Mouse (Mus musculus) limb, embryonic 15.5 days (tissue): ENCODE data around the gene Cyp17a1. TPM values are rescaled to one million over a fixed set of nuclear protein-coding genes. Genes with fewer than 3 reads are reported as not detected.
A peak's percentile ranks its signal among the peaks of the same experiment; 100 is the strongest.

ENCODE experiments used
- ATAC-seq: fragments of 200-750 bp; cut with Nextera tagmentation; 2 replicates; pipeline ENCODE4 v1.8.0; 2017; ENCODE audit warnings: low read depth, moderate TSS enrichment; ENCODE audit not compliant: insufficient number of reproducible peaks, low FRiP score, low TSS enrichment
- H3K27ac ChIP-seq: fragments of 300-500 bp; sonication (generic); 2 replicates; pipeline ENCODE4 v1.5.1; 2015; ENCODE audit warnings: moderate library complexity, mild to moderate bottlenecking, inconsistent platforms
- H3K27me3 ChIP-seq: fragments of 300-500 bp; sonication (generic); 2 replicates; pipeline ENCODE4 v1.6.1; 2015; ENCODE audit warnings: inconsistent platforms
- H3K36me3 ChIP-seq: fragments of 300-500 bp; sonication (generic); 2 replicates; pipeline ENCODE4 v1.6.1; 2015; ENCODE audit warnings: inconsistent platforms
- H3K4me1 ChIP-seq: fragments of 300-500 bp; sonication (generic); 2 replicates; pipeline ENCODE4 v1.6.1; 2015; ENCODE audit warnings: inconsistent platforms
- H3K4me2 ChIP-seq: fragments of 300-500 bp; sonication (generic); 2 replicates; pipeline ENCODE4 v1.6.1; 2015; ENCODE audit warnings: mild to moderate bottlenecking, inconsistent platforms
- H3K4me3 ChIP-seq: fragments of 300-500 bp; sonication (generic); 2 replicates; pipeline ENCODE4 v1.5.1; 2015; ENCODE audit warnings: mild to moderate bottlenecking, inconsistent platforms
- H3K9ac ChIP-seq: fragments of 300-500 bp; sonication (generic); 2 replicates; pipeline ENCODE4 v1.6.1; 2015; ENCODE audit warnings: inconsistent platforms
- H3K9me3 ChIP-seq: fragments of 300-500 bp; sonication (generic); 2 replicates; pipeline ENCODE4 v1.6.1; 2016; ENCODE audit warnings: inconsistent platforms
- WGBS: fragments of 180-500 bp; shearing (Covaris S2); methylation state at CpG from one replicate; pipeline ENCODE4 v1.1.7; 2015; 5-methylcytosine and 5-hydroxymethylcytosine counted together
- polyA plus RNA-seq: library from polyadenylated mRNA; unstranded; fragments of >200 nt; fragmentation: Nextera tagmentation; extraction: Ambion mirVana; gene quantifications from 2 replicates; pipeline ENCODE4 v1.2.1, GENCODE M21; 2015

Gene Cyp17a1
- polyA plus RNA-seq, 1 experiment from 2014 or later: 2.7 TPM

GRCm38 (mm10) chr19:46697840-46698517 is 25.0 kb upstream of the Cyp17a1 start:
- Histone ChIP-seq H3K4me2 (no peak overlapping the region), H3K4me3 (no peak overlapping the region), H3K27ac (no peak overlapping the region), H3K9ac (no peak overlapping the region), H3K9me3 (no peaks in the 10 kb centered on the region), H3K27me3 (no peaks in the 10 kb centered on the region), H3K4me1 (no peaks in the 10 kb centered on the region), H3K36me3 (peaks cover 16% of the 10 kb centered on the region)
- ATAC-seq: no peak
- WGBS: 49% methylated on average over 19 of the region's 19 CpGs

DNA sequence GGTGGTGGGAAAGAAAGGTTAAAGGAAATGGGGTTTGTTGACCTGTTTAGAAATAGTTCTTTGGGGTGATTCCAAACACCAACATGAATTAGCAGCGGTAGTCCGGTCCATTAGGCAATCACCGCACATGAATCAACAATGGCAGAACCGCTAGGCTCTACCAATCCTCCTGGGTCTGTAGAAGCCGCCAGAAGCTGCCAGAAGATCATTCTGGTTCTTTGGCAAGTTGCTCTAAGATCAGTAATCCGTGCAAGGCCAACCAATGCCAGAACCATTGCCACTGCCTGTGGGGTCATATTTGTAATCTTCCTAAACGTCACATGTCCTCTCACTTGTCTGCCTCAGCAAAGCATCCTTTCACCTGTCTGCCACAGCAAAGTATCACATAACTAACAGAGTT is 24.0 kb upstream of the Cyp17a1 start:
- H3K4me1 ChIP-seq: no peaks in the 10 kb centered on the region
- ATAC-seq: no peak
- no peaks in the 10 kb centered on the region for H3K27me3 ChIP-seq
- no peak overlapping the region for H3K27ac ChIP-seq
- H3K9me3 ChIP-seq: no peaks in the 10 kb centered on the region
- H3K4me3 ChIP-seq: no peak overlapping the region
- WGBS: 96% methylated on average over 7 of the region's 7 CpGs
- peaks cover 16% of the 10 kb centered on the region for H3K36me3 ChIP-seq
- no peak overlapping the region for H3K4me2 ChIP-seq
- H3K9ac ChIP-seq: no peak overlapping the region

DNA sequence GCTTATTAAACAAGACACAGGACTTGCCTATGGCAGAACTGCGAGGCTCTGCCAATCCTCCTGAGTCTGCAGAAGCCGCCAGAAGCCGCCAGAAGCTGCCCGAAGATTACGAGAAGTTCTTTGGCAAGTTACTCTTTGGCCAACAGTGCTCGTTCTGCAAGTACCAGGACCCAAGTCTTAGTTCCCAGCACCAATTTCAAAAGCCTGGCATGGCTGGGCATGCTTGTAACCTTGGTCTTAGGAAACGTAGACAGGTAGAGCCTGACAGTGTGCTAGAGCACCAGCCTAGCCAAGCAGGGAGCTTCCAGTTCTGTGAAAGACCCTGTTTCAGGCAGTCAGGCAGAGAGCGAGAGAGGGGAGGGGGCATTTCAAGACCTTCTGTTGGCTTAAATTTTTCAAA is 23.5 kb upstream of the Cyp17a1 start:
- peaks cover 15% of the 10 kb centered on the region for H3K36me3 ChIP-seq
- H3K9ac ChIP-seq: no peak overlapping the region
- H3K9me3 ChIP-seq: no peaks in the 10 kb centered on the region
- no peaks in the 10 kb centered on the region for H3K27me3 ChIP-seq
- ATAC-seq: no peak
- no peak overlapping the region for H3K27ac ChIP-seq
- H3K4me1 ChIP-seq: no peaks in the 10 kb centered on the region
- 88% methylated on average over 8 of the region's 8 CpGs for WGBS
- H3K4me3 ChIP-seq: no peak overlapping the region
- no peak overlapping the region for H3K4me2 ChIP-seq

- H3K9me3 ChIP-seq: no peaks in the 10 kb centered on the region
- no peak overlapping the region for H3K4me2 ChIP-seq
- H3K4me3 ChIP-seq: no peak overlapping the region
- peaks cover 6% of the 10 kb centered on the region for H3K36me3 ChIP-seq
- no peak overlapping the region for H3K27ac ChIP-seq
- no peak overlapping the region for H3K9ac ChIP-seq
- WGBS: 76% methylated on average over 4 of the region's 4 CpGs
- H3K4me1 ChIP-seq: peaks cover 6% of the 10 kb centered on the region; the same call in 1 of the 2 replicates
- no peak for ATAC-seq
- H3K27me3 ChIP-seq: no peaks in the 10 kb centered on the region
Observed at GRCm38 (mm10) chr19:46693146-46693545, 20.2 kb upstream of the Cyp17a1 start.

DNA sequence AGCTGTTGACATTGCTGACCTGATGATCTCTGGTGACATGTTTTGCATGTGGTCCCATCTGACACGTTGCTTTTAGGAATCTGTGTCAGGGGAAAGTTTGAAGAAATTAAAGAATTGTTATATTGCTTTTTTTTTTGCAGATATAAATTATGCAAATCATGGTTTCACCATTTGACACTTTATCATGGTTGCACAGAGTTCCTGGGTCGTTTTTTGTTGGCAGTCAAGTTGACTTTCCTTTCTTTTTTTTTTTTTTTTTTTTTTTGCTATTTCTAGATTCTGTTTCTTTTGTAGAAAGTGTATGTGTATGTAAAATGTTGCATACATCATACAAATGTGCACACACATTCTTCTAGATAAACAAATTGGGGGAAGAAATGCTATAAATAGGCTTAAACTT is 18.1 kb upstream of the Cyp17a1 start:
- H3K27me3 ChIP-seq: no peaks in the 10 kb centered on the region
- H3K9ac ChIP-seq: no peak overlapping the region
- H3K27ac ChIP-seq: no peak overlapping the region
- no peak for ATAC-seq
- H3K36me3 ChIP-seq: peaks cover 6% of the 10 kb centered on the region
- H3K4me2 ChIP-seq: no peak overlapping the region
- no peak overlapping the region for H3K4me3 ChIP-seq
- 82% methylated on average over 2 of the region's 2 CpGs for WGBS
- H3K9me3 ChIP-seq: no peaks in the 10 kb centered on the region
- peaks cover 6% of the 10 kb centered on the region; the same call in 1 of the 2 replicates for H3K4me1 ChIP-seq

DNA sequence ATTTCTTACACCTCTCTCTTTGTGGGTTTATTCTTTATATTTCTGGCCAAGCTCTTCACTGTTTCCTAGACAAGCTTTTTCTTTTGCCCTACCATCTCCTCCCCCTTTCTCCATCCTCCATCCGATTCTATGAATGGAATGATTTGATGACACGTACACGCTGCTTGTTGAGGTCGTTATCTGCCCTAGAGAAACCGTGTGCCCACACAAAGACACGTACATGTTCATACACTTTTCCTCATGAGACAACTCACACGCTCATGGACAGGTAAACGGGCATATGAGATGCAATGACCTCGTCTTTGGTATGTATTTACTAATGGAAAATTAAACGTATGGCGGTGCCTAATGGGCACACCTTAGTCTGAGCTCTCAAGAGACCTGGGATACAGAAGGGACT is 17.4 kb upstream of the Cyp17a1 start:
- Histone ChIP-seq H3K27me3 (no peaks in the 10 kb centered on the region), H3K4me1 (peaks cover 6% of the 10 kb centered on the region; the same call in 1 of the 2 replicates), H3K4me2 (peak overlapping the region; percentile 53), H3K9me3 (no peaks in the 10 kb centered on the region), H3K4me3 (peak overlapping the region; percentile 75), H3K27ac (peak overlapping the region; percentile 88), H3K9ac (peak overlapping the region; percentile 77; the same call in 1 of the 2 replicates), H3K36me3 (peaks cover 6% of the 10 kb centered on the region)
- ATAC-seq: no peak
- WGBS: 77% methylated on average over 11 of the region's 11 CpGs

DNA sequence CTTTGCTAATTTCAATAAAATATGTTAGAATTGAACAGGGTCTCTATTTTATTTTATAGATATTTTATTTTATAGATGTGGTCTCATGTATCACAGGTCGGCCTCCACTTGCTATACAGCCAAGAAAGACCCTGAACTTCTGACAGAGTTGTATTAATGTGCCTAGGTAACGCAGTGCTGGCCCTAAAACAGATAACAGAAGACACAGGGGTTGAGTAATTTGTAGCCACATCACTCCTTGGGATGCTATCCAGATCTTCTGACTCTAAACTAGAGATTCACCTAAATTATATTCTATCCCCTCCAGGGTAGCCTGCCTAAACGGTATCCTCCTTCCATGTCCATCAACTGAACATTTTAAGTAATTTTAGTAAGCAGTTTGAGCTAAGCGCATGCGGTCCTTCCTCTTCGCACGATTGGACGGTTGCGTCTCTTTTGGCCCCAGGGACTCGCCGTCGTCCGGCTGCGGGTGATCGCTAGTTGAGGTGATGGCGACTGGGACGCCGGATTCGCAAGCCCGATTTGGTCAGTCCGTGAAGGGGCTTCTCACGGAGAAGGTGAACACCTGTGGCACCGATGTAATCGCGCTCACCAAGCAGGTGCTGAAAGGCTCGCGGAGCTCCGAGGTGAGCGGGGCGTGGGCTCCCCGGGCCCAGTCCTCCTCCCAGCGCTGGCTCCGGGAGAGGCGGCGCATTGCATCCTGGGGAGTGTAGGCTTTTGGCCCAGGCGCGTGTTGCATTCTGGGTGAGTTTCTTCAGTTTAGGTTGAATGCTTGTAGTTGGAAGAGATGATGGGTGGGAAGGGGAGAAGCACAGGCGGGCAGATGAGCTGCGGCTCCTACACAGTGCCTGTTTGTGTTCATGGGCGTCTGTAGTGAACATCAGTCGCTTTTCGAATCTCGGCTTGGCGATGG is 16.7 kb upstream of the Cyp17a1 start, which contains the start of gene Borcs7:
TSS of gene Borcs7 (plus strand) at position 447 of the 913 bp plus-strand sequence.
- no peaks in the 10 kb centered on the region for H3K27me3 ChIP-seq
- H3K4me3 ChIP-seq: peak within 1 kb of the TSS; percentile 75
- H3K4me1 ChIP-seq: peaks cover 6% of the 10 kb centered on the region; the same call in 1 of the 2 replicates
- peaks cover 4% of the 10 kb centered on the region for H3K36me3 ChIP-seq
- WGBS: 3% methylated on average over 44 of the region's 44 CpGs
- peak; percentile 84 for ATAC-seq
- H3K4me2 ChIP-seq: peak within 1 kb of the TSS; percentile 53
- H3K9ac ChIP-seq: peak within 1 kb of the TSS; percentile 77
- H3K9me3 ChIP-seq: no peaks in the 10 kb centered on the region
- H3K27ac ChIP-seq: peak within 1 kb of the TSS; percentile 88

DNA sequence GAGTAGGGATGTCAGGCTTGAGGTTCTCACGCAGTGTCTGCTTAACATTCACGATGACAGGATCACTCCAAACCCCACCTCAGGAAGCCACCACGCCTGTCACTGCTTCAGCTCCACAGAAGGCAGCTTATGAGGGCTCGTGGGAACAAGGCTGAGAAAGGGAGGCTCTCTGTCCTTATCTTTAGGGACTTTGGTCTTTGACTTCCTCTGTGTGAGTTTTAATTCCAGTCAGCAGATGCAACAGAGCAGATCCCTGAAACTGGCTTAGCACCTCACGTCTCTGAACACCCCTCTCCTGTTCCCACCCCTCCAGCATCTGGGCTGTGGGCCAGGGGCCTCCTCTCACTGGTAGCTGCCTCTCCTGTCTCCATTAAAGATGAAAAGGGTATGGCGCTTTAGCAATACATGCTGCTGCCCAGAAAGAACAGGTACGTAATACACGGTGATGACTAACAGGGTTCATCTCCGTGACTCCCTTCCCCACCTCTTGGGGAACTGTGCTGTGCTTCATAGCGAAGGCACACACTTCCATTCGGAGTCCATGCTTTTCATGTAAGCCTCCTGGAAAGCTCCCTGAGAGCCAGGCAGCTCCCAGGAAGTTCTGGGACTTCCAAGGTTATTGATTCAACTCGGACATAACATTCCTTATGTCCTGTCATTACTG is 6.9 kb upstream of the Cyp17a1 start:
- Histone ChIP-seq H3K4me2 (no peak overlapping the region), H3K4me3 (no peak overlapping the region), H3K27me3 (no peaks in the 10 kb centered on the region), H3K9ac (no peak overlapping the region), H3K4me1 (no peaks in the 10 kb centered on the region), H3K36me3 (no peaks in the 10 kb centered on the region), H3K27ac (no peak overlapping the region), H3K9me3 (no peaks in the 10 kb centered on the region)
- ATAC-seq: no peak
- 58% methylated on average over 12 of the region's 12 CpGs for WGBS

DNA sequence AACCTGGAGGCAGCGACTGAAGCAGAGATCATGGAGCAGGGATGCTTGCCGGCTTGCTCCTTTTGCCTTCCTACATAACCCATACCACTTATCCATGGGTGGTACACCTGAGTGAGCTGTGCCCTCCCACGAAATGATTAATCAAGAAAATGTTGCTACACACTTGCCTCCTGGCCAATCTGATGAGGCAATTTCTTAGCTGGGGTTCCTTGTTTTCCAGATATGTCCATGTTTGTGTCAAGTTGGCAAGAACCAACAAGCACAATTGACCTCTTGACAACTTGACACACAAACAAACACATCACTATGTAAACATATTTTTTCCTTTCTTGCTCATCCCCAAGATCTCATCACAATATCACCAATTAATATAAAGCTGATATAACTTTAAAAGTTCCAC is 2.7 kb upstream of the Cyp17a1 start:
- ATAC-seq: no peak
- Histone ChIP-seq H3K36me3 (no peaks in the 10 kb centered on the region), H3K4me3 (no peak overlapping the region), H3K4me1 (no peaks in the 10 kb centered on the region), H3K9ac (no peak overlapping the region), H3K9me3 (no peaks in the 10 kb centered on the region), H3K27me3 (0 out of 2 replicates have a peak, but pooled peaks cover 11% of the 10 kb centered on the region), H3K4me2 (no peak overlapping the region), H3K27ac (no peak overlapping the region)
- WGBS: 77% methylated on average over 3 of the region's 3 CpGs

GRCm38 (mm10) chr19:46670691-46671090 is 2.3 kb downstream of the Cyp17a1 start:
- Histone ChIP-seq H3K9me3 (no peaks in the 10 kb centered on the region), H3K27me3 (0 out of 2 replicates have a peak, but pooled peaks cover 14% of the 10 kb centered on the region), H3K4me3 (no peak overlapping the region), H3K27ac (no peak overlapping the region), H3K36me3 (no peaks in the 10 kb centered on the region), H3K9ac (no peak overlapping the region), H3K4me1 (no peaks in the 10 kb centered on the region), H3K4me2 (no peak overlapping the region)
- 28% methylated on average over 13 of the region's 13 CpGs for WGBS
- ATAC-seq: no peak

DNA sequence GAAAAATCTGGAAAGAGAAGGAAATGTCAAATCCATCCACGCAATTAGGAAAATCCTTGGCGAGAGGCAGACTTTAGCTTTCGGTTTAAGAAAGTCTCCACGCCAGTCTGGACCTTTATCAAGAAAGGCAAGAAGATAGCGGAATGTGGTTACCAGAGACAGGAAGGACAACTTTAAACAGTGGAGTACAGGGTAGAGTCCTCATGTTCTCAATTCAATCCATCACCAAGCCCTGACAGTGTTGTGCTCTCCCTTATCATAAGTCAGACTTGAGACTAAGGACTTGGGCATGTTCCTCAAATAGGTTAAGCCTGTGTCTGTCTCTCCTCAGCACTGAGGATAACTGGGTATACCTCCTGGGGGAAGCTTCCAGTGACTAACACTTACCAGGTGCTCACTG is 3.2 kb downstream of the Cyp17a1 start:
- no peak for ATAC-seq

More for the DNA sequence above, 3.2 kb downstream of the Cyp17a1 start:
- Histone ChIP-seq H3K4me1 (0 out of 2 replicates have a peak, but pooled peaks cover 4% of the 10 kb centered on the region), H3K36me3 (no peaks in the 10 kb centered on the region), H3K9ac (no peak overlapping the region), H3K9me3 (no peaks in the 10 kb centered on the region), H3K27me3 (0 out of 2 replicates have a peak, but pooled peaks cover 14% of the 10 kb centered on the region), H3K4me2 (no peak overlapping the region), H3K27ac (no peak overlapping the region), H3K4me3 (no peak overlapping the region)
- 70% methylated on average over 5 of the region's 5 CpGs for WGBS
